Mouse (Mus musculus) right cerebral cortex, adult 18-20 months (tissue): ENCODE measurements around the gene Rangrf.
"Not testable (repeated sequence)": the region's sequence is repeated elsewhere in the genome, so short reads cannot be mapped to it uniquely, and the experiment has no call there.

ENCODE experiments used
- DNase-seq: peaks from one replicate; pipeline ENCODE4 v3.0.0; 2022; ENCODE audit warnings: mixed read lengths

Rangrf gene

DNA sequence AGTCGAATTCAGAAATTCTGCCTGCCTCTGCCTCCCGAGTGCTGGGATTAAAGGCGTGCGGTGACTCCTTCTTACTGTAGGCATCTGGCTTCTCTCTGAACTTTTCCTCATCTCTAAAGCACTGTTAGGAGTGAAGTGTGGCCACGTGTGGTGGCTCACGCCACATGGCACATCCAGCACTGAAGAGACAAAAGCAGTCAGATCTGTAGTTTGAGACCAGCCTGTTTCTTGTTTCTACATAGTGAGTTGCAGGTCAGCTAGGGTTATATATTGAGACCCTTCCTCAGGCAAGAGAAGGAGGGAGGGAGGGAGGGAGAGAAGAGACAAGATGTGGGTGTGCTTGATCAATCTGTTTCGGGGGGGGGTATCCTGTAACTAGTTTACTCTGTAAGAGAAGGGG lies at the start of gene Rangrf:
TSS of gene Rangrf (minus strand) at position 101 of the 400 bp plus-strand sequence.
- DNase-seq = no peak

- no peak for DNase-seq
Observed at GRCm38 (mm10) chr11:69020691-69021090, 45.7 kb upstream of the Rangrf start.

DNA sequence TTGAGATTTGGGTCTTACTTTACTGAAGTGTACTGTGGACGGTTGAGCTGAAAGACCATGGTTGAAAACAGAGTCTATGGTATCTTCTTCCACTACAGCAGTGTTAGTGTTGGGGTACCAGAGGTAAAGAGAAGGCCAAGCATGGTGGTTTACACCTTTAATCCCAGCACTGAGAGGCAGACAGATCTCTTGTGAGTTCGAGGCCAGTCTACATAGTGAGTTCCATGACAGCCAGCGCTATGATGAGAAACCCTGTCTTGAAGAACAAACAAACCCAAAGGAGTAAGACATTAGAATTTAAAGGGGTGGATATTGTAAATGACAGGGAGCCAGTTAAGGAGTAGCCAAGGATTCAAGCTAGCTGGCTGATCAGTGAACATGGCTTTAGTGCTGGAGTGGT lies 41.8 kb upstream of the Rangrf start:
- no peak for DNase-seq

DNA sequence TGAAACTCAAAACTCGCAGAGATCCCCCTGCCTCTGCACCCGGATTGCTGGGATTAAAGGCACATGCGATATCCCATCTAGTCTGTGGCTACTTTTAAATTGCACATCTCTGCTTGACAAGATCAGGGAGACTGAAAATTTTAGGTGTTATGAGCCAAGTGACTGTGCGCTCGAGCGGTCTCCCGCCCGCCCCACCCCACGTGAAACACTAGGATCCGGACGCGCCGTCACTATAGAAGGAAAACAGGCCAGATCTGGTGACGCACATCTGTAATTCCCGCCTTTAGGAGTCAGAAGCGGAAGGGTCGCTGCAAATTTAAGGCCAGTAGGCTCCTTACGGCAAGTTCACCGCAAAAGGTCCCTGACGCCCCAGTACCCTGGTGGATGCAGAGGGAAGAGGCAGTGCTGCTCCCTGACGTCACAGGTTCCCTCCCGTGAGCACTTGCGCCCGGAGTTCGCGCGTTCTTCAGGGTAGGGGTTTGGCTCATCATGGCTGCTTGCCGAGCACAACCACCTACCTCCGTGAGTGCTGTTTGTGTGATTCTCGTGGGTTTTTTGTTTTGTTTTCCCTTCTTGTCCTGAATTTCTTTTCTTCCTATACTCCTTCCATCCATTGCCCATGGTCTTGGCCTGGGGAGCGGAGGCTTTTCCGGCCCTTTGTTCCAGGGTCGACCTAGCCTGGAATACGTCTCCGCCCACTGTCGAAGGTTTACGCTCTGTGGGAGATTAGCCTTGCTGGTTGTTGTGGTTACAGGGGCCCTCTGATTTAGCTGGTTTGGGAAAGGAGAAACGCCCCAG lies 40.9 kb upstream of the Rangrf start, which contains the start of gene Ctc1:
TSS of gene Ctc1 (plus strand) at position 268 of the 798 bp plus-strand sequence.
- peak; percentile 92 for DNase-seq

GRCm38 (mm10) chr11:69012071-69012601 lies 37.2 kb upstream of the Rangrf start:
- DNase-seq = peak; percentile 91

GRCm38 (mm10) chr11:69011445-69011844 lies 36.5 kb upstream of the Rangrf start:
- DNase-seq = not testable (repeated sequence)

DNA sequence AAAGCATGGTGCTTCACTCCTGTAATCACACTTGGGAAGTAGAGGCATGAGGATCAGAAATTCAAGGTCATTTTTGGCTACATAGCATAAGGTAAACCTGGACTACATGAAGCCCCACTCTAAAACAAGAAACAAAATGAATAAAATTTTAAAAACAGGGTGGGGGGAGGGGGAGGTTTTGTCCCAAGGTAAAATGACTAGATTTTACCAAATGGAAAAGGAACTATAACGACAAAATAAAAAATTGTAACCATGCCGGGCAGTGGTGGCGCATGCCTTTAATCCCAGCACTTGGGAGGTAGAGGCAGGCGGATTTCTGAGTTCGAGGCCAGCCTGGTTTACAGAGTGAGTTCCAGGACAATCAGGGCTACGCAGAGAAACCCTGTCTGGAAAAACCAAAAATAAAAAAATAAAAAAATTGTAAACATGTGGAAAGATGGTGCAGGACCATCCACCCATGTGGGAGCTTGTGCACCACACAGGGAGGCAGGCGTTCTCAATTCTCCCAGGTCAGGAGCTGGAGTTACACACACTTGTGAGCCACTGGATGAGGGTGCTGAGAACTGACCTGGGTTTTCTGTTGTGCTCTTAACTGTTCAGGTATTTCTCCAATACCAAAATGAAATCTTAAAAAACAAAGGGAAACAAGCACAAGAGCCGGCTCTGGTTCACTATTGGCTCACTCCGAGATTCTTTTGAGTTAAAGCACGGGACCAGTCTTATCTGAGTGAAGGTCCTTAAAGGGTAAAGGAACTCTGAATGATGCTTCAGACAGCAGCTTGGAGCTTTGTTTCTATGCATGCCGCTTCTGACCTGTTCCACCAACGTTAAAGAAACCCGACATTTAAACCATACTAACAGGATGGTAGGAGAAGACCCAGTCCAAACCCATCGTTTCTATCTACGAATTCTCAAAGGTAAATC lies 35.7 kb upstream of the Rangrf start:
- DNase-seq = no peak

GRCm38 (mm10) chr11:69009508-69009907 lies 34.5 kb upstream of the Rangrf start:
- no peak for DNase-seq

DNA sequence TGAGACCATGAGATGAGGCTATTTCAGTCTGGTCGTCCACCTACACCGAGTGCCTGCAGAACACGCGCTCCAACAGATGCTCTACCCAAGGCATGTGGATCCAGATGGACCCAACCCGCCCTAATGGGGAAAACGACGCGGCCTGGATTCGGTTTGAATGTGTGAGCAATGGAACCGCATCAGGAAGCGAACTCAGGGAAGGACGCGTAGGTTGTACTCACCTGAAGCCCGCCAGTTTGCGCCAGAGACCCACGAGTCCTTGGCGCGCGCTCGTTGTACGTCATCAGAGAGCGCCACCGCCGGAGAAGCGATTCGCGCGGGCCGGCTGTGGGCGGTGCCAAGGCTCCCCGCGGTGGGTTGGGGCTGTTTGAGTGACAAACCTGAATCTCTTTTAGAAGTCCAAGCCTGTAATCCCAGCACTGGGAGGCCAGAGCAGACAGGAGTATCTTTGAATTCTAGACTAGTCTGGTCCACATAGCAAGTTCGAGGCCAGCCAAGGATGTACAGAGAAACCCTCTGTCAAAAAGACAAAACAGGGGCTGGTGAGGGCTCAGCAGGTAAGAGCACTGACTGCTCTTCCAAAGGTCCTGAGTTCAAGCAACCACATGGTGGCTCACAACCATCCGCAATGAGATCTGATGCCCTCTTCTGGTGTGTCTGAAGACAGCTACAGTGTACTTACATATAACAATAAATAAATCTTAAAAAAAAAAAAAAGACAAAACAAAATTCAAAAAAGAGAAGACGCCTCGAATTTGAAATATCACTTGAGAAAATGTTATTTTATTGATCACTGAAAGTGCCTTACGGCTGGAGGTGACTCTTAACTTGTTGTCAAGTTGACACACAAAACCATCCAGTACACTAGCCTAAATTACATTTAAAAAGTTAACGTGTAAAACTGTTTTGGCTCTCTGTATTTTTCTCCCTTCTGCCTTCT lies 33.5 kb upstream of the Rangrf start, which contains the start of gene Pfas:
TSS of gene Pfas (minus strand) at position 279 of the 940 bp plus-strand sequence.
- peak; percentile 92 for DNase-seq

- not testable (repeated sequence) for DNase-seq
Observed at GRCm38 (mm10) chr11:69006575-69006974, 31.6 kb upstream of the Rangrf start.

DNA sequence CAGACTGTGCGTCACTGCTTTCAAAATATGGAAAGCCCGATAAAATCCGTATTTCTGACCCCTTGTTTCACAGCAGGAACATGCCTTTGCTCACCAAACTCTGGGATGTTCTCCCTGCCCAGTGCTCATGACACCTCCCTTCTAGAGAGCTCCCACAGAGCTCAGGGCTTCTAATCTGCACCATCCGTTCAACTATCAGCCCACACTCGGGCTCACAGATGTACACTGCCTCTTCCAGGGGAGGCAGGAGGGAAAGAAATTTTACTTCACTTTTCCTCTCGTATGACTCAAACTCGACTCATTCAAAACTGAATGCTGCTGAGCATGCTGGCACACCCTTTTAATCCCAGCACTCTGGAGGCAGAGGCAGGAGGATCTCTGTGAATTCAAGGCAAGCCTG lies 30.2 kb upstream of the Rangrf start:
- peak; percentile 35 for DNase-seq

DNA sequence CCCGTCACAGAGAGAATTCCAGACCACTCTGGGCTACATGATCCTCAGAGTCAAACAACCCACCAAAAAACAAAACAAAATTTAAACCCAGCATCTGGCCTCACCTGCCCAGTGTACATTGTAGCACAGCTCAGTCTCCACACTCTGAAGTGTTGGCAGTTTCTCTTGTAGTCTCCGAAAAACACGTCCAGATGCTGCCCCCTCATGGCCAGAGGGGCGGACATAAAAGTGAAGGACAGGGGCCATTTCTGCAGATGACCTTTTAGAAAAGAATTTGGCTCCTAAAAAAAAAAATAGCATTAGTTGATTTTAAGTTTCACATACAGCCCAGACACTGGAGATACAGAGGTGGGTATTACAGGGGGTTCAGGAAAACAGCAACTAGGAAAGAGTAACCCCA lies 28.6 kb upstream of the Rangrf start:
- no peak for DNase-seq

DNA sequence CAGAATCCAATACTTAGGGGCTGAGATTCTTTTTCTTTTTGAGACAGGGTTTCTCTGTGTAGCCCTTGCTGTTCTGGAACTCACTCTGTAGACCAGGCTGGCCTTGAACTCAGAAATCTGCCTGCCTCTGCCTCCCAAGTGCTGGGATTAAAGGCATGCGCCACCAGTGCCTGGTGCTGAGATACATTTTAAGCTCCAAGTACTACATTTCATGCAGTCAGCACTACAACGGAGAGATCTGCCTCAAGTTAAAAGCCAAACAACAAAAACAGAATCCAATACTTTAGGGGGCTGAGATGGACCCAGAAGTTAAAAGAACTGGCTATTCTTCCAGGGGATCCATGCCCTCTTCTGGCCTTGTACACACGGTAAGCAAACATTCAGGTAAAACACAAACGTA lies 27.8 kb upstream of the Rangrf start:
- DNase-seq = not testable (repeated sequence)

GRCm38 (mm10) chr11:68997080-68997479 lies 22.1 kb upstream of the Rangrf start:
- DNase-seq = no peak

DNA sequence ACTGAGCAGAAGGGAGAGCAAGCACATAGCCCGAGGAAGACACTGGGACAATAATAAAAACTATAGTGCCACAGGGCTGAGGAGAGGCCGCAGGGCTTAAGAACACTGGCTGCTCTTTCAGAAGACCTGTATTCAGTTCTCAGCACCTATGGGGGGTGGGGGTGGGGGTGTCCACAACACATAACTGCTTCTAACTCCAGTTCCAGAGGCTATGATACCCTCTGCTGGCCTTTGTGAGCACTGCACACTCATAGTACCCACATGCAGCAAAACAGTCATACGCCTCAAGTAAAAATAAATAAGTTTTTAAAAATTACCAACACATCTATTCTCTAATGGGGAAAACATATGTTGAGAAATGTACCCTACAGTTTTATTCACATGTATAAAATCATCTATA lies 19.4 kb upstream of the Rangrf start:
- DNase-seq = no peak

DNA sequence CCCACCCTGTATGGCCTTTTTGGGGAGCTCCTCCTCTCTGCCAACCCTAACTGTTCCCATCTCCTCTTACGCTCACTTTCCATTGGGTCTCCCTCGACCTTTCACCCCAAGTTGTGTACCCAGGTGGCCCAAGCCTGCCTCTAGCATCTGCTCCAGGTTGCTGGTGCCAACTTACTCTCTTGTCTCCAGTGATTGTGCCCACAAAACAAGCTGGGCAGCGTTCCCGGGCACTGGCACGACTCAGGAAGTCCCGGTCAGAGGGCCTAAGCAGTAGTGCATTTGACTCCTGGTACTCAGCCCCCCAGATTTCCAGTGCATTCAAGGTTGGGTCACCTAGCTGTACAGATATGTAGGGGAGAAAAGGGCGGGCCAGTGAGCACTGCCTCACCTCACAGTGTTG lies 18.1 kb upstream of the Rangrf start:
- DNase-seq = no peak

- DNase-seq = no peak
Observed at GRCm38 (mm10) chr11:68988341-68988740, 13.4 kb upstream of the Rangrf start.

DNA sequence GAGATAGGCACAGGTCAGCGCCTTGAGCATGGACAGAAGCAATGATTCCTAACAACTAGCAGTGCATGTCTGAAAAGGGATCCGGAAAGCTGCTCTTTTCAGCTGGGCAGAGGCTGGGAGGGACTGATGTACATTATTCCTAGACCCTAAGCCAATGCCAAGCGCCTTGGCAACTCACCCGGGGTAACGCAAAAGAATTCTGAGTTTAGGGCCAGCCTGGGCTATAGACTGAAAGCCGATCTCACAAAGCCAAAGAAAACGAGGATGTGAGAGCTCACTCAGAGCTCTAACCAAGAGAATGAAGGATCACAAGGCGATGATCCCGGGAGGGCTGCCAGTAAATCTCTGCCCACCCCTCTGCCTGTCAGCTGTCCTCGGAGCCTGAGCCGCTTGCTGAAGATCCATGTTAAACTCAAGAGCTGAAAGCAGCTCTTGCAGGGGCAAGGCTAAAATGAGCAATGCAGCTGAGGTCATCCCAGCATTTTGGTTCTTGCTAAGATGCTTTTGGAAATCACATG lies 12.4 kb upstream of the Rangrf start:
- DNase-seq = no peak

DNA sequence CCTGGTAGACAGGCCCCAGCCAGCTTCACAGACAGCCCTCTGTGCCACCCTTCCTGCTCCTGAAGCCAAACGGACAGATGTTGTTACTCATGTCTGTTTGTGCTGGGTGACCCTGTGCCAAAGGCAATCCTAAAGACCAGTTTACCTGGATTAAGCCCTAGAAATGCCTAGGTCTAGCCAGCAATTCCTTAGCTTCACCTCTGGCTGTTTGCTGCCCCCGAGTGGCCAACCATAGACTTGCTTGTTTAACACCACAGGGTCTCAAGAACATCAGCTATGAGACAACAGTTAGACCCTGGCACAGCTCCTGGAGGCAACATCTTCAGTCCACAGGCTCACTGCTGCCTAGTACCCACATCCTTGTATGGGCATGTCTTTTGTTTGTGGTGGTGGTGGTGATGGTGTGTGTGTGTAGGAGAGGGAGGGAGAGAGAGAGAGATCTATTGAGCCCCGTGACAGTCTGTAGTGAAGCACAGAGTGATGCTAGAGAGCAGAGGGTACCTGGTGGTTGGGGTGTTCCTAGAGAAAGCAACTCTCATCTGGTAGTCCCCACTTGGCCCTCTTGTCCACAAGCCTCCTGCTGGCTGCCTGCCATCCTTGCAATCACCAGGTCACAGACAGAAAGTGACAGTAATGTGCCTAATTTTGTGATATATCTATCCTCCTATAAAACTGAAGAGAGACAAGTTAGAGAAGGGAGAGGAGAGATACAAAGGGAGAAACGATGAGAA lies 7.8 kb upstream of the Rangrf start:
- peak; percentile 51 for DNase-seq

- no peak for DNase-seq
Observed at GRCm38 (mm10) chr11:68980919-68981318, 5.9 kb upstream of the Rangrf start.

DNA sequence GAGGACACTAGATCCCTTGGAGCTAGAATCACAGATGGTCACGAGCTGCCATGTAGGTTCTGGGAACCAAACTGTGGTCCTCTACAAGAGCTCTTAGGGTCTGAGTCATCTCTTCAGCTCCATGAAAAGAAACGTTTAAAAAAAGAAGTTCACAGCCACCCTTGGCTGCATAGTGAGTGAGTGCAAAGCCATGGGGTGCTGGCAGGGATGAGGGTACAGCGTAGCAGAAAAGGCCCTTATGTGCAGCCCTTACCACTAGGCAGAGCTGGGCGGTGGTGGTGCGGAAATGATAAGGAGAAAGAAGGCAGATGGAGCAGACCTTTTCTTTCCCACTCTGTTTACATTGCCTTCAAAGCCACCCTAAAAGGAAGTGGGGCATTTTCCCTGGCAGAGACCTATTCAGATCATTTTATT lies 4.3 kb upstream of the Rangrf start:
- DNase-seq = peak; percentile 36
